Mouse (Mus musculus) mature B cell (primary cell): ENCODE measurements around the gene Eapp.
"Not testable (repeated sequence)": the region's sequence is repeated elsewhere in the genome, so short reads cannot be mapped to it uniquely, and the experiment has no call there.

ENCODE experiments used
- in situ Hi-C: fragments of 300-500 bp; cut with MboI; formaldehyde crosslinking; loops from 2 replicates; pipeline ENCODE4 v1.14.3; 2019

Eapp gene

DNA sequence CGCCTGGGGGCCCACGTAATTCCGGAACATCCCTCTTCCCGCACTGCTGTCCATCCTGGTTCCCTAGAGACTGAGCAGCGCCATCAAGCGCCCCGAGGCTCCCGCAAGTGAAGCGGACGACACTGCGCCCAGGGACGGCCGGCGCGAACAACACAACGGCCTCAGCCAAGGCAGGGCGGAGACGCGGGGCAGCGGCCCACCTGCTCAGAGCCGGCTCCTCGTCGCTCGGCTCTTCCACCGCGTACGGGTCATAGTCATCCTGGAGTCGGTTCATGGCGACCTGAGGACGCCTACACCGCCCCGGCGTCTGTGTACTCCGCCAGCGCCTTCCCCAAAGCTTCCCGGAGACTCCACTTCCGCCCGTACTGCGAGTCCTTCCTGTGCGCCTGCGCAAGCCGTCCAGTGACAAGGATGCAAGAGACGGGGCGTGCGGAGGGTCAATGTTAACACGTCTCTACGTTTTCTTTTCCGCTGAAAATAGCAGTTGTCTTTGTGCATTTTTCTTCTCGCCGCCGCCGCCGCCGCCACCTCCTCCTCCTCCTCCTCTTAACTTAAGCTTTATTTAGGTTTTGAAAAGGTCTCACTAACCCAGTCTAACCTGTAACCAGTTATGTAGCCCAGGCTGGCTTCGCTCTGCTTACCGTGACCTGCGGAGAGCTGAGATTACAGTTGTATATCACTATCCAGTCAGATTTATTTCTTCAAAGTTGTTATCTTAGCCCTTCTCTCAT lies at the start of gene Eapp:
Gene Eapp, minus strand, starts transcription at position 387 of the 731 bp plus-strand sequence.
- in situ Hi-C loops = no loop called here

DNA sequence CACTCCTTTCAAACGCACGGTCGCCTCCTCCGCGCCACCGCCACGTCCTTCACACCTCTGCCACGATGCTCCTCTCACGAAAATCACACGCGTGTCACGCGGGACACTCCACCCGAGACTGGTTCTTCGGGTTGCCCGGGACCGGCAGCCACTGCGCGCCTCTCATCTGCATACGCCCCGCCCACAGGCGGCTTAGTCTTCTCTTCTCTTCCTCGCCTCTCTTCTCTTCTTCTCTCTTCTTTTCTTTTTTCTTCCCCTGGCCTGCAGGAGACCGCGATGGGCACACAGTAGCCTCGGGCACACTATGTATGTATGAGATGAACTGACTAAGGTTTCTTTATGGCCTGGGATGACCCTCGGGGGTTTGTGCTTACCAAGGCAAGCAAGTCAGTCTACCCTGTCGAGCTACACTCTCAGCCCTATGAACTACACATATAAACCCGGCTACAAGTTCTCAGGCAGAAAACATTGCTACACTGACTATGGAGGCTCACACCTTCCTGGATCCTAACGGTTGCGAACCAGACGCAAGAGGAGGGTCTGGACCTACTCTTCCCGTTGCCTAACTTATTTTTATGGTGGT lies 43.1 kb upstream of the Eapp start:
- in situ Hi-C loops = not testable (repeated sequence)

DNA sequence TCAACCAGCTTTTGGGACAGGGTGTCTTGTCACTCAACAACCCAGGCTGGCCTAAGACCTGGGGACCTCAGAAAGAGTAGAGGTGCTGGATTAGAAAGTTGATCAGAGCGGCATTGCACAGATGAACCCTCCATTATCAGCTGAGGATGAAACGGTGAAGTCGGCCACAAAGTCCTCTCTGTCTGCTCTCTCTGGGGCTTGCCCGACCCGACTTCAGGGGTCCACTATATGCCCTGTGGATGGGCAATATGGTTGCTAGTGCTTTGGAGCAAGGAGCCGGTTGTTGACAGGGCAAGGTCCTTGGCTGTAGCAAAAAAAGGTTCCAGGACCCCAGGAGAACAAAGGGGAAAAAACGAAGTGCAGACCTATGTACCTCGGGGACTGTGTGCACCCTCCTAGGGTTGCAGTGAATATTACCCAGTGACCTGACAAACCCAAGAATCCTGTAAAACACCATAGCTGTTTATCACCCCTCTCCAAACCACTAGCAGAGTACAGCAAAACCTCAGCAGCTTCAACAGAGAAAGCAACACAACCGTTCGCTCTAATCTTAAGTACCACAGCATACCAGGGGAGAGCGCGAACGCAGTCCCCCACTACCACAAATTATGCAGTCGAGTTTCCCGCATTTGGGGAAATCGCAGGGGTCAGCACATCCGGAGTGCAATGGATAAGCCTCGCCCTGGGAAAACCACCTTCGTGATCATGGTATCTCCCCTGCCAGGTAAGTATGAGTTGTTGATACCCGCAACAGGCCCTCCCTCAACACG lies 42.4 kb upstream of the Eapp start:
- in situ Hi-C loops = not testable (repeated sequence)

DNA sequence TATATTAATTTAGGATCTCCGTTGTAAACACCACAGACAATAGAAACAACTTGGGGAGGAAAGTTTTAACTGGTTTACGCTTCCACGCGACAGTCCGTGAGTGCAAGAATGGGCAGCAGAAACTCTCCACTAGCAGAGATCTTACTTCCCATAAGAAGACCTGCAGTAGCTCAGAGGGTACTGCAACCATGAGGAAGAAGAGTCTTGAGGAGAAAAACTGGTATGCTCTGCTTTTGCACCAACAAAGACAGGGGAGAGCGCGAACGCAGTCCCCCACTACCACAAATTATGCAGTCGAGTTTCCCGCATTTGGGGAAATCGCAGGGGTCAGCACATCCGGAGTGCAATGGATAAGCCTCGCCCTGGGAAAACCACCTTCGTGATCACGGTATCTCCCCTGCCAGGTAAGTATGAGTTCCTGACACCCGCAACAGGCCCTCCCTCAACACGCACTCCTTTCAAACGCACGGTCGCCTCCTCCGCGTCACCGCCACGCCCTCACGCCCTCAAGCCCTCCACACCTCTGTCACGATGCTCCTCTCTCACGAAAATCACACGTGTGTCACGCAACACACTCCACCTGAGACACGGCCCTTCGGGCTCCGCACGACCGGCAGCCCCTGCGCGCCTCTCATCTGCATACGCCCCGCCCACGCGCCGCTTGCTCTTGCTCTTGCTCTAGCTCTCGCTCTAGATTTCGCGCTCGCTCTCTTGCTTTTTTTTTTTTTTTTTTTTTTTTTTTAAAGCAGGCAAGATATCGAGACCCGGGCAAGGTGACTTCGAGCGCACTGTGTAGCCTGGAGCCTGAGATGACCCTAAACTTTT lies 38.8 kb upstream of the Eapp start:
- in situ Hi-C loops = not testable (repeated sequence)

DNA sequence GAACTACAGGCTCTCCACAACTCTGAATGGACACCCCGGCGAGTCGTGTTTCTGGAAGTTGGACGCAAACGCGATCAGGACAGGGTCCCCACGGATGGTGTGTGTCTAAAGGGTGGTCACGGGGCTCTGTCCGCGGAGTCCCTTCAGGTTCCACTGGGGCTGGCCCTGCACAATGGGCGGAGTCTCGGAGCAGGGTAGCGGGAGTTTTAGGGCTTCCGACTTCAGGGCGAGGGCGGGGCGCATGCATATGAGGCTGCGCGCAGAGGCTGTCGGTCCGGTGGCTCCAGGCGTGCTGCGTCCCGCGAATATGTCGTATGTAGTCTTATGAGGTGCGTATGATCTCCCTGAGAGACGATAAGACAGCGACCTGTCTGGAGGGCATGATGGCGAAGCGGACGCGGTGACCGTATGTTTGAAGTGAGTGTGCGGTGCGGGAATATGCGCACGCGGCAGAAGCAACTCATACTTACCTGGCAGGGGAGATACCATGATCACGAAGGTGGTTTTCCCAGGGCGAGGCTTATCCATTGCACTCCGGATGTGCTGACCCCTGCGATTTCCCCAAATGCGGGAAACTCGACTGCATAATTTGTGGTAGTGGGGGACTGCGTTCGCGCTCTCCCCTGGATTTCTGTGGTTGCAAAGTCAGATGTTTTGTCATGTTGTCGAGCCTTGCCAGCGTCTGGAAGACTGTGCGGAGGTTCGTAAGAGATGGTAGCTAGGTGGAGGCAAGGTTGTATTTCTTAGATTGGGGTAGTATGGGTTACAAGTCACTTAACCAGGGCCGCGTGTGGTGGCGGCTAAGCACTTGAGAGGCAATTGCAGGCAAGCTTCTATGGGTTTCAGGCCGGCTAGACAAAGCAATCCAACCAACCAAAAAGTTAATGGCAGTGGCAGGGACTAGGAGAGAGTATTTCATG lies 33.7 kb upstream of the Eapp start:
- in situ Hi-C loops = not testable (repeated sequence)

DNA sequence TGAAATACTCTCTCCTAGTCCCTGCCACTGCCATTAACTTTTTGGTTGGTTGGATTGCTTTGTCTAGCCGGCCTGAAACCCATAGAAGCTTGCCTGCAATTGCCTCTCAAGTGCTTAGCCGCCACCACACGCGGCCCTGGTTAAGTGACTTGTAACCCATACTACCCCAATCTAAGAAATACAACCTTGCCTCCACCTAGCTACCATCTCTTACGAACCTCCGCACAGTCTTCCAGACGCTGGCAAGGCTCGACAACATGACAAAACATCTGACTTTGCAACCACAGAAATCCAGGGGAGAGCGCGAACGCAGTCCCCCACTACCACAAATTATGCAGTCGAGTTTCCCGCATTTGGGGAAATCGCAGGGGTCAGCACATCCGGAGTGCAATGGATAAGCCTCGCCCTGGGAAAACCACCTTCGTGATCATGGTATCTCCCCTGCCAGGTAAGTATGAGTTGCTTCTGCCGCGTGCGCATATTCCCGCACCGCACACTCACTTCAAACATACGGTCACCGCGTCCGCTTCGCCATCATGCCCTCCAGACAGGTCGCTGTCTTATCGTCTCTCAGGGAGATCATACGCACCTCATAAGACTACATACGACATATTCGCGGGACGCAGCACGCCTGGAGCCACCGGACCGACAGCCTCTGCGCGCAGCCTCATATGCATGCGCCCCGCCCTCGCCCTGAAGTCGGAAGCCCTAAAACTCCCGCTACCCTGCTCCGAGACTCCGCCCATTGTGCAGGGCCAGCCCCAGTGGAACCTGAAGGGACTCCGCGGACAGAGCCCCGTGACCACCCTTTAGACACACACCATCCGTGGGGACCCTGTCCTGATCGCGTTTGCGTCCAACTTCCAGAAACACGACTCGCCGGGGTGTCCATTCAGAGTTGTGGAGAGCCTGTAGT lies 23.4 kb upstream of the Eapp start:
- in situ Hi-C loops = not testable (repeated sequence)

- in situ Hi-C loops = not testable (repeated sequence)
These were observed 21.8 kb upstream of the Eapp start for GRCm38 (mm10) chr12:54717516-54717915.

DNA sequence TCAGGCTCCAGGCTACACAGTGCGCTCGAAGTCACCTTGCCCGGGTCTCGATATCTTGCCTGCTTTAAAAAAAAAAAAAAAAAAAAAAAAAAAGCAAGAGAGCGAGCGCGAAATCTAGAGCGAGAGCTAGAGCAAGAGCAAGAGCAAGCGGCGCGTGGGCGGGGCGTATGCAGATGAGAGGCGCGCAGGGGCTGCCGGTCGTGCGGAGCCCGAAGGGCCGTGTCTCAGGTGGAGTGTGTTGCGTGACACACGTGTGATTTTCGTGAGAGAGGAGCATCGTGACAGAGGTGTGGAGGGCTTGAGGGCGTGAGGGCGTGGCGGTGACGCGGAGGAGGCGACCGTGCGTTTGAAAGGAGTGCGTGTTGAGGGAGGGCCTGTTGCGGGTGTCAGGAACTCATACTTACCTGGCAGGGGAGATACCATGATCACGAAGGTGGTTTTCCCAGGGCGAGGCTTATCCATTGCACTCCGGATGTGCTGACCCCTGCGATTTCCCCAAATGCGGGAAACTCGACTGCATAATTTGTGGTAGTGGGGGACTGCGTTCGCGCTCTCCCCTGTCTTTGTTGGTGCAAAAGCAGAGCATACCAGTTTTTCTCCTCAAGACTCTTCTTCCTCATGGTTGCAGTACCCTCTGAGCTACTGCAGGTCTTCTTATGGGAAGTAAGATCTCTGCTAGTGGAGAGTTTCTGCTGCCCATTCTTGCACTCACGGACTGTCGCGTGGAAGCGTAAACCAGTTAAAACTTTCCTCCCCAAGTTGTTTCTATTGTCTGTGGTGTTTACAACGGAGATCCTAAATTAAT lies 18.3 kb upstream of the Eapp start:
- in situ Hi-C loops = not testable (repeated sequence)

- in situ Hi-C loops = not testable (repeated sequence)
These were observed 14.8 kb upstream of the Eapp start for GRCm38 (mm10) chr12:54710494-54710879.

DNA sequence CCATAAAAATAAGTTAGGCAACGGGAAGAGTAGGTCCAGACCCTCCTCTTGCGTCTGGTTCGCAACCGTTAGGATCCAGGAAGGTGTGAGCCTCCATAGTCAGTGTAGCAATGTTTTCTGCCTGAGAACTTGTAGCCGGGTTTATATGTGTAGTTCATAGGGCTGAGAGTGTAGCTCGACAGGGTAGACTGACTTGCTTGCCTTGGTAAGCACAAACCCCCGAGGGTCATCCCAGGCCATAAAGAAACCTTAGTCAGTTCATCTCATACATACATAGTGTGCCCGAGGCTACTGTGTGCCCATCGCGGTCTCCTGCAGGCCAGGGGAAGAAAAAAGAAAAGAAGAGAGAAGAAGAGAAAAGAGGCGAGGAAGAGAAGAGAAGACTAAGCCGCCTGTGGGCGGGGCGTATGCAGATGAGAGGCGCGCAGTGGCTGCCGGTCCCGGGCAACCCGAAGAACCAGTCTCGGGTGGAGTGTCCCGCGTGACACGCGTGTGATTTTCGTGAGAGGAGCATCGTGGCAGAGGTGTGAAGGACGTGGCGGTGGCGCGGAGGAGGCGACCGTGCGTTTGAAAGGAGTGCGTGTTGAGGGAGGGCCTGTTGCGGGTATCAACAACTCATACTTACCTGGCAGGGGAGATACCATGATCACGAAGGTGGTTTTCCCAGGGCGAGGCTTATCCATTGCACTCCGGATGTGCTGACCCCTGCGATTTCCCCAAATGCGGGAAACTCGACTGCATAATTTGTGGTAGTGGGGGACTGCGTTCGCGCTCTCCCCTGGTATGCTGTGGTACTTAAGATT lies 14.2 kb upstream of the Eapp start:
- in situ Hi-C loops = not testable (repeated sequence)

GRCm38 (mm10) chr12:54699394-54699793 lies 3.7 kb upstream of the Eapp start:
- in situ Hi-C loops = no loop called here

DNA sequence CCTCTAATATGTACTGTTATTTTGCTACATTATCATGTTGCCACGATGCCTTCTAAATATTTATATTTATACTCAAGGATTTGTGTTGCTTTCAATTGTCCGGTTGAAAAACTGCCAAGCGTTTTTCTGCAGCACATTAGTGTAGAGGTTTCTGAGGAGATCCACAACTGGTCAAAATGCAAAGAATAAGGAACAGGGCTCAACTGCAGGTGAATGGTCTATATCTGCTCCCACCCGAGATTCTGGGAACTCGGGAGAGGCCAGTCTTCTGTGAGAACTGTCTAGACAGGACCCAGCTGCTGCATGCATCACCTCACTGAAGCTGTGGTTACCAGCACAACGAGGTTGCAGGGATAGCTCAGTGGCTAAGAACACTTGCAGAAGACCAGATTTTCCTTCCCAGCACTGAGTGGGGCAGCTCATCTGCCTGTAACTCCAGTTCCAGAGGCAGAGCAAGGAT lies 2.1 kb upstream of the Eapp start:
- in situ Hi-C loops = no loop called here

- in situ Hi-C loops = no loop called here
These were observed 1.4 kb upstream of the Eapp start for GRCm38 (mm10) chr12:54697003-54697597.

DNA sequence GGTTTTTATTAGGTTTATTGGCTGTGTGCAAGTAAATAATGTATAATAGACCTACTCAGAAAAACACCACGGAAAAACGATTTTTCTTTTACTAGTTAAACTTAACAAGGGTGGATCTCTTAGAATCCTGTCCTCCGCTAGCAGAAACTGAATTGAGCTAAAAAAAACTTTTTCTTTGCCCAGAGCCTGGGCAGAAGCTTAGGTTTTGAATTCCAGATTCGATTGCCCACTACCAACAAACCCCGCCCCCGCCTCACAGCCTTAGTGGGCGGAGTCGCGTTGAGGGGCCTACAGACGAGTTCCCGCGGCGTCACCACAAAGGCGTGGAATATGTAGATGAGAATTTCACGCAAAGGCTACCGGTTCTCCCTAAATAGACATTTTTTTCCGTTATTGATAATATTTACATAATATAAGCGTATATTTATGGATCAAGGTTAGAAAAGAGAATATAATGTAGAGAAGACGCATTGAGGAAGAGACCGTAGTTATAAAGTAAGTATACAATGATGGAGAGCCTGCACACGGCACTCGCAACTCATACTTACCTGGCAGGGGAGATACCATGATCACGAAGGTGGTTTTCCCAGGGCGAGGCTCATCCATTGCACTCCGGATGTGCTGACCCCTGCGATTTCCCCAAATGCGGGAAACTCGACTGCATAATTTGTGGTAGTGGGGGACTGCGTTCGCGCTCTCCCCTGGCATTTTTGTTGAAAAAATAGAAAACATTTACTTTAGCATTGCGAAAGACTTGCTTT lies 725 bp upstream of the Eapp start:
- in situ Hi-C loops = no loop called here

GRCm38 (mm10) chr12:54694847-54695510 lies 718 bp downstream of the Eapp start:
- in situ Hi-C loops = no loop called here

- in situ Hi-C loops = no loop called here
These were observed 6.6 kb downstream of the Eapp start for GRCm38 (mm10) chr12:54689082-54689481.
